Mouse (Mus musculus) C2C12 (cell line): ENCODE data around the gene Gprin1.

Experiments
- CEBPB ChIP-seq: IDR thresholded peaks from one replicate; pipeline ENCODE4 v1.6.1; 2011; ENCODE audit warnings: low read depth, mild to moderate bottlenecking, control low read depth, moderate library complexity
- CTCF ChIP-seq: IDR thresholded peaks from one replicate; pipeline ENCODE4 v1.5.1; 2011; ENCODE audit not compliant: control insufficient read depth, insufficient read depth, insufficient read length
- FOSL1 ChIP-seq: IDR thresholded peaks from one replicate; pipeline ENCODE4 v1.8.0; 2011; ENCODE audit warnings: mild to moderate bottlenecking, low read length; ENCODE audit not compliant: poor library complexity, insufficient read depth, severe bottlenecking
- MAX ChIP-seq: IDR thresholded peaks from one replicate; pipeline ENCODE4 v1.6.1; 2011; ENCODE audit warnings: mild to moderate bottlenecking, control low read depth
- MYOG ChIP-seq: IDR thresholded peaks from one replicate; pipeline ENCODE4 v1.6.1; 2011; ENCODE audit not compliant: control insufficient read depth, insufficient read length; ENCODE audit errors: extremely low read depth
- USF1 ChIP-seq: IDR thresholded peaks from one replicate; pipeline ENCODE4 v1.6.1; 2011; ENCODE audit warnings: low read depth, mild to moderate bottlenecking, control low read depth, moderate library complexity

- TF ChIP-seq CTCF (no peak), MAX (no peak), USF1 (no peak), CEBPB (no peak), FOSL1 (no peak), MYOG (no peak)
Observed at GRCm38 (mm10) chr13:54792259-54793230, 42.9 kb upstream of the Gprin1 start.
